Comparison of ENCODE assay signal across 8 mouse cellular contexts in genomic region chr3:95820046-95821010, GRCm38 (mm10). TPM values are rescaled to one million over a fixed set of nuclear protein-coding genes. Genes with fewer than 3 reads are reported as not detected.
DNase-seq lines count a peak whose midpoint lies in the region; ATAC-seq and TF ChIP-seq lines count a peak whose summit lies in the region.

No protein-coding gene starts in this region.

- no peaks in the 10 kb centered on the region for H3K9me3 ChIP-seq in heart, embryonic 15.5 days (replicated peaks)

- H3K27ac ChIP-seq in heart, embryonic 15.5 days = peak overlapping the region; percentile 99
- peak overlapping the region; percentile 95 for H3K27ac ChIP-seq in macrophage

- peak overlapping the region; percentile 64 for H3K4me2 ChIP-seq in heart, embryonic 15.5 days

- no peaks in the 10 kb centered on the region; the same call in 1 of the 2 replicates for H3K4me1 ChIP-seq in lung, adult 2 months (ENCODE audit: control insufficient read depth, insufficient read depth, low read length)
- peaks cover 18% of the 10 kb centered on the region for H3K4me1 ChIP-seq in heart, embryonic 15.5 days (replicated peaks)

- peak overlapping the region; percentile 75 for H3K9ac ChIP-seq in heart, embryonic 15.5 days

- no peak for ATAC-seq in heart, embryonic 15.5 days (replicated peaks; ENCODE audit: insufficient number of reproducible peaks, insufficient read depth, low FRiP score, low read depth)

- peaks cover 30% of the 10 kb centered on the region for H3K79me2 ChIP-seq in macrophage (ENCODE audit: inconsistent target)

- no peaks in the 10 kb centered on the region for H3K27me3 ChIP-seq in heart, embryonic 15.5 days

- WGBS in lung, adult 2 months = 25% methylated on average over 10 of the region's 10 CpGs
- WGBS in heart, embryonic 15.5 days = 35% methylated on average over 10 of the region's 10 CpGs
- 42% methylated on average over 7 of the region's 10 CpGs for WGBS in macrophage (ENCODE audit: missing documents)

- H3K4me3 ChIP-seq in lung, adult 2 months (replicated peaks; ENCODE audit: extremely low read depth, low read depth, low read length) = no peak overlapping the region
- H3K4me3 ChIP-seq in heart, embryonic 15.5 days = peak overlapping the region; percentile 85
- H3K4me3 ChIP-seq in macrophage (ENCODE audit: inconsistent target) = peak overlapping the region; percentile 82

- no peak for TF ChIP-seq CTCF in lung, adult 2 months (IDR thresholded peaks at IDR 0.05; ENCODE audit: insufficient read depth, low read length)

- peak; percentile 31 for DNase-seq in lung, adult 2 months
- DNase-seq in lung, postnatal 36 days = no peak
- peak; percentile 54 for DNase-seq in adipocyte (ENCODE audit: low spot score)
- DNase-seq in retina, embryonic 14.5 days (ENCODE audit: low spot score) = no peak
- no peak for DNase-seq in cerebellum, adult 9-11 months
- DNase-seq in urinary bladder, adult 18-20 months (ENCODE audit: low spot score in 2 of 2) = no peak

- TF ChIP-seq POLR2A in lung, adult 2 months (IDR thresholded peaks at IDR 0.05; ENCODE audit: borderline replicate concordance, extremely low read depth, low read depth, low read length) = no peak

- no peaks in the 10 kb centered on the region for H3K36me3 ChIP-seq in heart, embryonic 15.5 days
- no peaks in the 10 kb centered on the region for H3K36me3 ChIP-seq in macrophage (ENCODE audit: inconsistent target)

RNA-seq across cellular contexts. Expression of gene Rprd2, which starts 1.7 kb away (rescaled TPM):
- 10.0 and 12.1 TPM in 2 replicates for polyA plus RNA-seq in lung, adult 2 months (2012; rRNA removed)
- 17.6 and 19.6 TPM in 2 replicates for polyA plus RNA-seq in heart, embryonic 15.5 days (2015; fragmentation: Nextera tagmentation; extraction: Ambion mirVana)
- 100 to 1,000 TPM in 2 of 26 experiments, 10 to 100 TPM in 24; 21.7 to 121 (median 63.9) TPM for total RNA-seq in macrophage (2018; cell fraction: chromatin; rRNA removed)
- total RNA-seq in macrophage (2018; cell fraction: cytosol; rRNA removed) = 10 to 100 TPM; 26.6 to 59.6 (median 44.1) TPM
- total RNA-seq in macrophage (2018; cell fraction: nucleus; rRNA removed) = 100 to 1,000 TPM in 3 of 26 experiments, 10 to 100 TPM in 23; 24.1 to 116 (median 52.2) TPM
- 15.5 to 19.9 TPM (median 19.3 TPM) in 3 replicates for polyA plus RNA-seq in macrophage (2018)

RNA-seq across cellular contexts. Expression of gene Prpf3, which starts 35.4 kb away (rescaled TPM):
- 7.5 and 13.2 TPM in 2 replicates for polyA plus RNA-seq in lung, adult 2 months (2012; rRNA removed)
- 27.5 and 31.0 TPM in 2 replicates for polyA plus RNA-seq in heart, embryonic 15.5 days (2015; fragmentation: Nextera tagmentation; extraction: Ambion mirVana)
- 10 to 100 TPM; 31.3 to 97.8 (median 74.9) TPM for total RNA-seq in macrophage (2018; cell fraction: chromatin; rRNA removed)
- 10 to 100 TPM; 11.0 to 22.9 (median 18.2) TPM for total RNA-seq in macrophage (2018; cell fraction: cytosol; rRNA removed)
- total RNA-seq in macrophage (2018; cell fraction: nucleus; rRNA removed) = 10 to 100 TPM; 24.2 to 74.8 (median 42.5) TPM
- polyA plus RNA-seq in macrophage (2018) = 17.0 to 29.6 TPM (median 22.6 TPM) in 3 replicates

RNA-seq across cellular contexts. Expression of gene Mrps21, which starts 51.0 kb away (rescaled TPM):
- polyA plus RNA-seq in lung, adult 2 months (2012; rRNA removed) = 37.7 and 69.0 TPM in 2 replicates
- 323 and 434 TPM in 2 replicates for polyA plus RNA-seq in heart, embryonic 15.5 days (2015; fragmentation: Nextera tagmentation; extraction: Ambion mirVana)
- 10 to 100 TPM in 24 of 26 experiments, 1 to 10 TPM in 2; 6.1 to 59.7 (median 21.0) TPM for total RNA-seq in macrophage (2018; cell fraction: chromatin; rRNA removed)
- total RNA-seq in macrophage (2018; cell fraction: cytosol; rRNA removed) = 100 to 1,000 TPM; 187 to 509 (median 267) TPM
- 100 to 1,000 TPM in 2 of 26 experiments, 10 to 100 TPM in 24; 33.7 to 105 (median 56.5) TPM for total RNA-seq in macrophage (2018; cell fraction: nucleus; rRNA removed)
- 241 to 288 TPM (median 280 TPM) in 3 replicates for polyA plus RNA-seq in macrophage (2018)

Comparison
In these comparisons a context has a peak if more than half of its experiments do, and no peak if none do; other contexts are left out.
1. DNase-seq: peak in lung, adult 2 months (single experiment) and adipocyte (single experiment); none in lung, postnatal 36 days (single experiment), retina, embryonic 14.5 days (single experiment), cerebellum, adult 9-11 months (single experiment) and urinary bladder, adult 18-20 months (0 of 2).